Mouse (Mus musculus) midbrain, embryonic 14.5 days (tissue): ENCODE results near the gene Fam209. TPM values are rescaled to one million over a fixed set of nuclear protein-coding genes. Genes with fewer than 3 reads are reported as not detected.
A peak's percentile ranks its signal among the peaks of the same experiment; 100 is the strongest.

Experiments
- ATAC-seq: fragments of 200-750 bp; cut with Nextera tagmentation; 2 replicates; pipeline ENCODE4 v1.8.0; 2017; ENCODE audit warnings: moderate number of reproducible peaks, moderate library complexity; ENCODE audit not compliant: low FRiP score, low TSS enrichment
- DNase-seq: peaks from one replicate; pipeline ENCODE4 v3.0.0-alpha.2; 2015
- H3K27ac ChIP-seq: fragments of 300-500 bp; sonication (generic); replicated peaks from 2 replicates; pipeline ENCODE4 v1.5.1; 2014; ENCODE audit warnings: mild to moderate bottlenecking, low read depth, low read length, moderate library complexity
- H3K27me3 ChIP-seq: fragments of 300-500 bp; sonication (generic); 2 replicates; pipeline ENCODE4 v1.6.1; 2014; ENCODE audit warnings: low read length, control low read depth, mixed read lengths; ENCODE audit not compliant: control insufficient read depth, insufficient read depth
- H3K36me3 ChIP-seq: fragments of 300-500 bp; sonication (generic); 2 replicates; pipeline ENCODE4 v1.6.1; 2014; ENCODE audit warnings: low read length, control low read depth; ENCODE audit not compliant: control insufficient read depth, insufficient read depth
- H3K4me1 ChIP-seq: fragments of 300-500 bp; sonication (generic); 2 replicates; pipeline ENCODE4 v1.6.1; 2014; ENCODE audit warnings: mild to moderate bottlenecking, antibody characterized with exemption, low read length, control low read depth; ENCODE audit not compliant: control insufficient read depth, insufficient read depth
- H3K4me2 ChIP-seq: fragments of 300-500 bp; sonication (generic); 2 replicates; pipeline ENCODE4 v1.6.1; 2014; ENCODE audit warnings: mild to moderate bottlenecking, low read length, moderate library complexity
- H3K4me3 ChIP-seq: fragments of 300-500 bp; sonication (generic); replicated peaks from 2 replicates; pipeline ENCODE4 v1.5.1; 2014; ENCODE audit warnings: low read depth, low read length
- H3K9ac ChIP-seq: fragments of 300-500 bp; sonication (generic); replicated peaks from 2 replicates; pipeline ENCODE4 v1.6.1; 2014; ENCODE audit warnings: mild to moderate bottlenecking, low read length, moderate library complexity
- H3K9me3 ChIP-seq: fragments of 300-500 bp; sonication (generic); 2 replicates; pipeline ENCODE4 v1.6.1; 2016; ENCODE audit warnings: low read length, control low read depth, mixed read lengths; ENCODE audit not compliant: control insufficient read depth
- WGBS: fragments of 180-500 bp; shearing (Covaris S2); extraction: QIAGEN DNeasy Blood & Tissue Kit; methylation state at CpG from one replicate; pipeline ENCODE4 v1.1.7; 2014; 5-methylcytosine and 5-hydroxymethylcytosine counted together
- polyA plus RNA-seq: library from polyadenylated mRNA; unstranded; fragments of >200 nt; fragmentation: Nextera tagmentation; extraction: Ambion mirVana; gene quantifications from 2 replicates; pipeline ENCODE4 v1.2.1, GENCODE M21; 2014

The Fam209 gene
- 0.55 and 0.76 TPM in 2 replicates for polyA plus RNA-seq

DNA sequence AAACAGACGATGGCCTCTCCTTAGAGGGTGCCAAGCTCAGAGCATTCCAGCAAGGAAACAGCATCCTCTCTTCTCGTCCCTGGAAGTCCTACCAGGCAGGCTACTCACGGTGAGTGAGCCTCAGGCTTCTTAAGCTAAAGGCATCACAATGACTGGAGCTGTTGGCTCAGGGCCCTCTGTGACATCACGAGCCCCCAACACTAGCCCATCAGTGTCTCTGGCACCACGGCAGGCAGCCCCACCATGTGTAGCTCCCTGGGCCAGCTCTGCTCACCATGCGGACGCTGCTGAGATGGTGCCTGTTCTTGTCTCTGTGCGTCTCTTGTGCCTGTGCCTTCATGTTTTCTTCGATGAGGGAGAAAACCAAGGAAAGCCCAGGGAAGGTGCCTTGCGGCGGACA lies at the start of gene Fam209:
Fam209 (plus strand) TSS at position 203 of the 400 bp plus-strand sequence.
- H3K36me3 ChIP-seq = peaks cover 27% of the 10 kb centered on the region
- no peaks in the 10 kb centered on the region for H3K9me3 ChIP-seq
- DNase-seq (no peak), ATAC-seq (no peak)
- no peaks in the 10 kb centered on the region for H3K27me3 ChIP-seq
- no peak within 1 kb of the TSS for H3K4me2 ChIP-seq
- no peaks in the 10 kb centered on the region for H3K4me1 ChIP-seq
- WGBS = 90% methylated on average over 11 of the region's 11 CpGs
- no peak within 1 kb of the TSS for H3K27ac ChIP-seq
- H3K4me3 ChIP-seq = no peak within 1 kb of the TSS
- no peak within 1 kb of the TSS for H3K9ac ChIP-seq

DNA sequence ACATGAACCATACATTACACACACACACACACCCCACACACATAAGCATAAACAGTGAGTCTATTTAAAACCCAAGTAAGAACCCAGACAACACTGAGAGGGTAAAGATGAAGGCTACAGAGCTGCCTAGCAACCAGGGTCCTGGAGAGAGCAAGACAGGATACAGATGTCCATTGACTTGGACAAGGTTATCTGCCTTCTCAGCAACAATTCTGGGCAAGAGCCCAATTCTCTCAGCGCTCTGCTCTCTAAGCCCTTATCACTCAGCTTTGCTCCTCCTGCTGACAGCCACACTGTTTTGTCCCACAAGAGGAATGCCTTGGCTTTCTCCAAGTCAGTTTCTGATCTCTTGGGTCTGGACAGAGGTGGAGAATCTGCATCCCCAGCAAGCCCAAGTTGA lies 41.7 kb upstream of the Fam209 start:
- no peaks in the 10 kb centered on the region for H3K4me1 ChIP-seq
- H3K9me3 ChIP-seq = no peaks in the 10 kb centered on the region
- no peaks in the 10 kb centered on the region for H3K36me3 ChIP-seq
- no peak overlapping the region for H3K4me2 ChIP-seq
- ATAC-seq = no peak
- no peak overlapping the region for H3K4me3 ChIP-seq
- no peak overlapping the region for H3K27ac ChIP-seq
- no peak for DNase-seq
- no peaks in the 10 kb centered on the region for H3K27me3 ChIP-seq
- WGBS = 63% methylated on average over 1 of the region's 1 CpGs
- H3K9ac ChIP-seq = no peak overlapping the region

DNA sequence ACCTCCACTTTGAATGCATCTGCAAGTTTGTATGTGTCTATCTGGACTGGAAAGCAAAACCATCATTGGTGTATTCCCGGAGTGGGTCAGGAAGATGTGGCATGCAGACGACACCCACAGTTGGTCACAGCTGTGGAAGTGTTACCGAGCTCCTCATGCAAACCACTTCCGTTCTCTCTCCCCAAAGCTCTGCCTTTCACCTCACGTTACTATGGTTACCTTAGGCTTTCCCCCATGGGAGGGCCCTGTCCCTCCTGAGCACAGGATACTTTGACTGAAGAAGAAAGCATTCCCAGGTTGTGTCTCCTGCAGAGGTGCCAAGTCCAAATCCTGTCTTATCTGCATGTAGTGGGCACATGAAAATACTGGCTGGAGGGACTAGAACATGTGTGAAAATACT lies 38.6 kb upstream of the Fam209 start:
- Histone ChIP-seq H3K4me3 (no peak overlapping the region), H3K9ac (no peak overlapping the region), H3K36me3 (no peaks in the 10 kb centered on the region), H3K27ac (no peak overlapping the region), H3K27me3 (no peaks in the 10 kb centered on the region), H3K4me2 (no peak overlapping the region), H3K9me3 (no peaks in the 10 kb centered on the region), H3K4me1 (no peaks in the 10 kb centered on the region)
- WGBS = 55% methylated on average over 5 of the region's 5 CpGs
- DNase-seq (no peak), ATAC-seq (no peak)

DNA sequence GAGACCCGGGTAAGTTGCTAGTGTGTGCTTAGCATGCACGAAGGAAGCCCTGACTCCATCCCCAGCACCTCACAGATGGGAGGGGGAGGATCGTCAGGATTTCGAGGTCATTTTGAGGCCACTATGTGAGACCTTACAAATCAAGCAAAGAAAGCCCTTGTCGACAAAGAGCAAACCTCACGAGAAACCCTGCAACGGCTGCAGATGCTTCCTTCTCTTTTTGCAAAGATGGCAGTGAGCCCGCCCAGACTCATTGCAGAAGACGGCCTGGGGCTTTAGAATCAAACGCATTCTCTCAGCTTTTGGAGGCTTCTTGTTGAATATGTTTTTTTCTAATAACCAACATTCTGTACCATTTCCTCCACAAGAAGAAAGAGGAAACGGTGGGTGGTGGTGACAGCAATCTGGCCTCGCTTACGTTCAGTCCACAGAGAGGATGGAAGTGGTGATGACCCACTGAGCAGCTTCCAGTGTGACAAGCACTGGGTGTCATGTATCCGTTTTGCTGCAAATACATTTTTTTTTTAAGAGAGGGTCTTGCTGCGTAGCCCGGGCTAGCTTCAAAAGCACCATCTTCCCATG lies 34.9 kb upstream of the Fam209 start:
- Histone ChIP-seq H3K27ac (no peak overlapping the region), H3K27me3 (no peaks in the 10 kb centered on the region), H3K9me3 (no peaks in the 10 kb centered on the region), H3K4me2 (no peak overlapping the region), H3K4me1 (peaks cover 19% of the 10 kb centered on the region), H3K4me3 (no peak overlapping the region), H3K9ac (no peak overlapping the region), H3K36me3 (no peaks in the 10 kb centered on the region)
- DNase-seq (no peak), ATAC-seq (no peak)
- WGBS = 74% methylated on average over 16 of the region's 16 CpGs

DNA sequence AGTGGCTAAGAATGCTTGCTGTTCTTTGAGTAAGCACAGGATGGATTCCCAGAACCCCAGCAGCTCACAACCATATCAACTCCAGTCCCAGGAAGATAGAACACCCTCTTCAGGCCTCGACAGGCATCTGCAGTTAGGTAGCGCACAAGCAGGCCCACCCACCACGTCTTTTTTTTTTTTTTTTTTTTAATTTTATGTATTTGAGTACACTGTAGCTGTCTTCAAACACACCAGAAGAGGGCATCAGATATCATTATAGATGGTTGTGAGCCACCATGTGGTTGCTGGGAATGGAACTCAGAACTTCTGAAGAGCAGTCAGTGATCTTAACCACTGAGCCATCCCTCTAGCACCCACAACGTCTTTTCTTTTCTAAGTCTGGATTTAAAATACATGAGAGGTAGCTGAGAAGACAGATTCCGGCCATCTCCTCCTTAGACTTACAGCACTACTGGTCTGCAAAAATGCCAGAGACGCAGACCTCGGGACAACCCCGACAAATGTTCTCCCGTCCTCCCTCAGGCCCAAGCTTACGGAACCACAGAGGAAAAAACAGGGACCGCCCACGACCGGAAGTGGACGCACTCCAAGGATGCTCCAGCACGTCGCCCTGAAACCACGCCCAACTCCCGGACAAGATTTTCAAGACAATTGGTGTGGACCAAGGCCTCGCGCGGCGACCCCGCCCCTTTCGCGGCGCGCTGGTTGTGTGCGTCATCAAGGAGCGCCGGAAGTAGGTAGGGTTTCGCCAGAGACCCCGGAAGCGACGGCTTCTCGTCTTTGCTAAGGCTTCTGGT lies 32.3 kb upstream of the Fam209 start, which contains the start of gene Rtf2:
Rtf2 (plus strand) TSS at position 714 of the 797 bp plus-strand sequence.
- Histone ChIP-seq H3K4me3 (peak within 1 kb of the TSS; percentile 73), H3K4me1 (peaks cover 19% of the 10 kb centered on the region), H3K27ac (peak within 1 kb of the TSS; percentile 75), H3K4me2 (peak within 1 kb of the TSS; percentile 90), H3K9me3 (no peaks in the 10 kb centered on the region), H3K36me3 (peaks cover 5% of the 10 kb centered on the region), H3K27me3 (no peaks in the 10 kb centered on the region), H3K9ac (peak within 1 kb of the TSS; percentile 65)
- WGBS = 2% methylated on average over 35 of the region's 35 CpGs
- peak; percentile 98 for ATAC-seq
- DNase-seq = peak; percentile 99

DNA sequence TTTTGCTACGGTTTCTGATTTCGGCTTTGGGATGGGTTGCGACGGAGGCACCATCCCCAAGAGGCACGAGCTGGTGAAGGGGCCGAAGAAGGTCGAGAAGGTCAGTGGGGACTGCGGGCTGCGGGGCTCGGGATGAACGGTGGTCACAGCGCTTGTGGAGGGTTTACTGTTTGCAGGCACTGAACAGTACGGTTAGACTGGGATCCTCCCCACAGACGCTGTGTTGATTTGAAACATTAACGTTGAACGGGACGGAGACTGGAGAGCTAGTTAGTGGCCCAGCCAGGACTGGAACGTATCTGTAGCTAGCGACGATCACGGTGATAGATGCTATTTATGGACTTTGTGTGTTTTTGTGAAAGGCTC lies 31.7 kb upstream of the Fam209 start:
- peaks cover 19% of the 10 kb centered on the region for H3K4me1 ChIP-seq
- H3K9ac ChIP-seq = peak overlapping the region; percentile 65
- ATAC-seq (peak; percentile 68), DNase-seq (no peak)
- 0 out of 2 replicates have a peak overlapping the region, but pooled peaks have one; percentile 20 for H3K27ac ChIP-seq
- H3K36me3 ChIP-seq = peaks cover 11% of the 10 kb centered on the region
- peak overlapping the region; percentile 73 for H3K4me3 ChIP-seq
- no peaks in the 10 kb centered on the region for H3K27me3 ChIP-seq
- H3K4me2 ChIP-seq = peak overlapping the region; percentile 90
- WGBS = under 1% methylated on average over 21 of the region's 21 CpGs
- H3K9me3 ChIP-seq = no peaks in the 10 kb centered on the region

DNA sequence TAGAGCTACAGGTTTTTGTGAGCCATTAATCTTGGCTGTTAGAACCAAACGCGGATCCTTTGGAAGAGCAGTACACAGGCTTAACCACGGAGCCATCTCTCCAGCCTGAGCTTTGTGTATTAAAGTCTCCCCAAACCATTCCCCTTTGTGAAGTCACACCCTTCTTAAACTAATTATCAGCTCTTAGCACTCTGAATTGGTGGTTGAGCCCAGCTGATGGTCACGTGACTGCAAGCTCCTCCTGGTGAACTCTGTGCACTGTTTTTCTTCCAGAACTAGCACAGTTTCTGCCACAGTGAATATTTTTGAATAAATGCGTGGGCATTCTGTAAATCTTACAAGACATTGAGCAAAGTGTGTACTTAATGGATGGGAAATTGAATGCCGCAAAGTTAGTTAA lies 31.1 kb upstream of the Fam209 start:
- no peaks in the 10 kb centered on the region for H3K9me3 ChIP-seq
- H3K27ac ChIP-seq = no peak overlapping the region
- no peaks in the 10 kb centered on the region for H3K27me3 ChIP-seq
- peaks cover 16% of the 10 kb centered on the region for H3K36me3 ChIP-seq
- peak overlapping the region; percentile 90 for H3K4me2 ChIP-seq
- 33% methylated on average over 6 of the region's 6 CpGs for WGBS
- ATAC-seq (no peak), DNase-seq (no peak)
- peaks cover 19% of the 10 kb centered on the region for H3K4me1 ChIP-seq
- H3K4me3 ChIP-seq = peak overlapping the region; percentile 73
- peak overlapping the region; percentile 65 for H3K9ac ChIP-seq

DNA sequence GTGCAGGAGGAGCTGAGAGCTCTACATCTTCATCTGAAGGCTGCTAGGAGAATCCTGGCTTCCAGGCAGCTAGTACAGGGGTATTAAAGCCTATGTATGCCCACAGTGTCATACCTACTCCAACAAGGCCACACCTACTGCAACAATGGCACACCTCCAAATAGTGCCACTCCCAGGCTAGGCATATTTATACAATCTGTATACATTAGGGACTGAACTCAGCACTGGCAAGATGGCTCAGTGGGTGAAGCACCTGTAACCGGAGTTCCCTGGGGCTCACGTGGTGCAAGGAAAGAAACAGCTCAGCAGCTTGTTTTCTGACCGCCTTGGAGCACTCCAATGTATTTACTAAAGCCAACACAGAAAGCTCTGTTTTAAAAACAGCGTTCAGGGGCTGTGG lies 26.7 kb upstream of the Fam209 start:
- H3K36me3 ChIP-seq = peaks cover 61% of the 10 kb centered on the region
- H3K9me3 ChIP-seq = no peaks in the 10 kb centered on the region
- peaks cover 15% of the 10 kb centered on the region for H3K4me1 ChIP-seq
- H3K9ac ChIP-seq = no peak overlapping the region
- no peak overlapping the region for H3K4me3 ChIP-seq
- H3K4me2 ChIP-seq = no peak overlapping the region
- 96% methylated on average over 4 of the region's 4 CpGs for WGBS
- no peak for DNase-seq
- H3K27ac ChIP-seq = no peak overlapping the region
- ATAC-seq = no peak
- no peaks in the 10 kb centered on the region for H3K27me3 ChIP-seq

DNA sequence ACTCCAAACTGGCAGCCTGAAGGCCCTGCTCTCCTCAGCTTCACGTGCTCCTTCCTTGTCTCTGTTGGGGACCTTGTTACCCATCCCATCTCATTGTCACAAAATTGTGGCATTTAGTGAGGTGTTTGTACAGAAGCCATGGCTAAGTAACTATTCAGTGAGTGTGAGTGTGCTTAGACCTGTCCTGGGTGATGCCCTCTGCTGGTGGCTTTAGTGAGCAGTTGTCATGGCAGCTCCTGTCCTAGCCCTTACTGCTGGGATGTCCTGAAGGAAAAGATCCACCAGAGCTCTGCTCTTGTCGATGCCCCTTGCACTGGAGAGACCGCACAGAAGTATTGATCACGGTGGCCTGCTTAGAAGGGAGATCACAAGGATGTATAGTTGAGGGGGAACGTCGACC lies 25.0 kb upstream of the Fam209 start:
- WGBS = 92% methylated on average over 6 of the region's 6 CpGs

More for the DNA sequence above, 25.0 kb upstream of the Fam209 start:
- Histone ChIP-seq H3K27me3 (no peaks in the 10 kb centered on the region), H3K4me1 (no peaks in the 10 kb centered on the region), H3K27ac (no peak overlapping the region), H3K36me3 (peaks cover 76% of the 10 kb centered on the region), H3K9me3 (no peaks in the 10 kb centered on the region), H3K9ac (no peak overlapping the region), H3K4me2 (no peak overlapping the region), H3K4me3 (no peak overlapping the region)
- DNase-seq (peak; percentile 45), ATAC-seq (no peak)
